Mouse (Mus musculus): ENCODE results near the gene Hspbp1. TPM values are rescaled to one million over a fixed set of nuclear protein-coding genes. Genes with fewer than 3 reads are reported as not detected.

Hspbp1 gene
- total RNA-seq, 2 experiments from 2014 or later = 85.2 to 87.6 TPM

- DNase-seq = no peak
Observed at GRCm38 (mm10) chr7:4666871-4667270, 18.0 kb downstream of the Hspbp1 start.

GRCm38 (mm10) chr7:4663742-4664141 lies 21.1 kb downstream of the Hspbp1 start:
- no peak for DNase-seq

- no peak for DNase-seq
Observed at GRCm38 (mm10) chr7:4663179-4663578, 21.7 kb downstream of the Hspbp1 start.

- DNase-seq = no peak
Observed at GRCm38 (mm10) chr7:4659911-4660443, 24.9 kb downstream of the Hspbp1 start.

GRCm38 (mm10) chr7:4658912-4659551 lies 25.8 kb downstream of the Hspbp1 start, which contains the start of gene Ppp6r1:
Ppp6r1 (minus strand) TSS chr7:4659019.
- peak; percentile 97 to 98 for DNase-seq

- DNase-seq = no peak
Observed at GRCm38 (mm10) chr7:4658128-4658907, 26.6 kb downstream of the Hspbp1 start.

- DNase-seq = no peak
Observed at GRCm38 (mm10) chr7:4657521-4658127, 27.2 kb downstream of the Hspbp1 start.

- DNase-seq = no peak
Observed at GRCm38 (mm10) chr7:4656818-4657217, 28.1 kb downstream of the Hspbp1 start.

GRCm38 (mm10) chr7:4655916-4656315 lies 29.0 kb downstream of the Hspbp1 start:
- no peak for DNase-seq

GRCm38 (mm10) chr7:4655393-4655792 lies 29.5 kb downstream of the Hspbp1 start:
- no peak for DNase-seq

- DNase-seq = no peak
Observed at GRCm38 (mm10) chr7:4654221-4654620, 30.6 kb downstream of the Hspbp1 start.

- DNase-seq = no peak
Observed at GRCm38 (mm10) chr7:4653780-4654179, 31.1 kb downstream of the Hspbp1 start.

GRCm38 (mm10) chr7:4653351-4653750 lies 31.5 kb downstream of the Hspbp1 start:
- DNase-seq = no peak

GRCm38 (mm10) chr7:4652726-4653125 lies 32.1 kb downstream of the Hspbp1 start:
- no peak for DNase-seq

- no peak for DNase-seq
Observed at GRCm38 (mm10) chr7:4651581-4651980, 33.3 kb downstream of the Hspbp1 start.

GRCm38 (mm10) chr7:4647992-4648391 lies 36.9 kb downstream of the Hspbp1 start:
- no peak for DNase-seq

- no peak for DNase-seq
Observed at GRCm38 (mm10) chr7:4647291-4647690, 37.6 kb downstream of the Hspbp1 start.

- DNase-seq = no peak
Observed at GRCm38 (mm10) chr7:4646806-4647205, 38.1 kb downstream of the Hspbp1 start.

GRCm38 (mm10) chr7:4643225-4643624 lies 41.6 kb downstream of the Hspbp1 start:
- no peak for DNase-seq

- DNase-seq = no peak
Observed at GRCm38 (mm10) chr7:4641956-4642355, 42.9 kb downstream of the Hspbp1 start.

- DNase-seq = no peak
Observed at GRCm38 (mm10) chr7:4641155-4641554, 43.7 kb downstream of the Hspbp1 start.

GRCm38 (mm10) chr7:4636179-4636578 lies 48.7 kb downstream of the Hspbp1 start:
- no peak for DNase-seq

- no peak for DNase-seq
Observed at GRCm38 (mm10) chr7:4631031-4631430, 53.8 kb downstream of the Hspbp1 start, which contains the start of gene Tmem86b. Tmem86b (minus strand) TSS chr7:4631422.

All from layer of hippocampus, postnatal 36 days (tissue).